Mouse (Mus musculus) left cerebral cortex, postnatal 4 days (tissue): ENCODE data around the gene Rln1. TPM values are rescaled to one million over a fixed set of nuclear protein-coding genes. Genes with fewer than 3 reads are reported as not detected.

ENCODE experiments used
- DNase-seq: peaks from one replicate; pipeline ENCODE4 v3.0.0-alpha.2; 2022
- intact Hi-C: fragments of 180-260 bp; cut with DNase I; formaldehyde crosslinking; loops from one replicate; pipeline ENCODE4 v1.15.1; 2025
- total RNA-seq, 2 experiments: library from RNA; stranded (reverse); gene quantifications; 2 replicates each; pipeline ENCODE4 v1.2.3; 2021

Rln1 gene
- total RNA-seq, 2 experiments from 2014 or later = 3.2 to 4.9 TPM

DNA sequence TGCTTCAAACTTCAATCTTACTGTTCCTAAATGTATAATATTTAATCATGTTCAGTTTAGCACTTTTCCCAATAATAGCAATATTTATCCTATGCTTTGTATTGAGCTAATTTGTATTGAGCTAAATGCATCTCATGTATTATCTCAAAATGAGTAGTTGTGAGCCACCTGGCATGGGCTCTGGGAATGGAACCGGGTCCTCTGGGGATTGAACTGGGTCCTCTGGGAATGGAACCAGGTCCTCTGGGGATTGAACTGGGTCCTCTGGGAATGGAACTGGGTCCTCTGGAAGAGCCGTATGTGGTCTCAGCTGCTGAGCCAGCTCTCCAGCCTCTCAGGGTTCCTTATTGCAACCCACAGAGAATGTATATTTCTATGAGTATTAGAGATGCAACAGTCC lies 32.4 kb downstream of the Rln1 start:
- intact Hi-C loops = no loop called here
- no peak for DNase-seq

DNA sequence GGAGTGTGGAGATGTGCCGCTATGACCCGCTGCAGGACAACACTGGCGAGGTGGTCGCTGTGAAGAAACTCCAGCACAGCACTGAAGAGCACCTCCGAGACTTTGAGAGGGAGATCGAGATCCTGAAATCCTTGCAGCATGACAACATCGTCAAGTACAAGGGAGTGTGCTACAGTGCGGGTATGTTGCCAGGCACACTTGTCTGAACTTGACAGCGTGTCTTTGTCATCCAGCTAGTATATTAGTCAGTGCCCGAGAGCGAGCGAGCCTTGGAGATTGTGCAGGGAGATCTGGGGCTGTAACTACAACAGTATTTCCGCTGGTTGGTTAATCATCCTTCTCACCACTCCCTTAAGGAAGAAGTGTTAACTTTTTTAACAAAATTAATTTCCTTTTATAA lies 33.6 kb downstream of the Rln1 start:
- intact Hi-C loops = no loop called here
- no peak for DNase-seq

DNA sequence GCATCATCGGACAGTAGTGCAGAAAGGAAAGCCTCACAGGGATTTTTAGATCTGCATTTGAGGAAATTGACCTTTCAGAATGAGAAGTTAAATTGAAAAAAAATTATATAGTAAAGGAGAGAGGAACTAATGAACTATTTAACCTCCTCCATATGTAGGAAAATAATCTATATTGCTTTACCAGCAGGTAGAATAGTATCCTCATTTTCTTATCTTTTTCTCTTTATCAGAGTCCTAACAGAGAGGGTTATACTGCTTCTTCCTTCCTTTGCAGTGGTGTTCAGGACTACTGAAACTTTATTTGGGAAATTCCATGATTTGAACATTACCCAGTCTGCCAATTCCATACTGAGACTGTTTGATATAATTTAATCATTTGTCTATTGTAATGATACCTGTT lies 37.1 kb downstream of the Rln1 start:
- DNase-seq = no peak

DNA sequence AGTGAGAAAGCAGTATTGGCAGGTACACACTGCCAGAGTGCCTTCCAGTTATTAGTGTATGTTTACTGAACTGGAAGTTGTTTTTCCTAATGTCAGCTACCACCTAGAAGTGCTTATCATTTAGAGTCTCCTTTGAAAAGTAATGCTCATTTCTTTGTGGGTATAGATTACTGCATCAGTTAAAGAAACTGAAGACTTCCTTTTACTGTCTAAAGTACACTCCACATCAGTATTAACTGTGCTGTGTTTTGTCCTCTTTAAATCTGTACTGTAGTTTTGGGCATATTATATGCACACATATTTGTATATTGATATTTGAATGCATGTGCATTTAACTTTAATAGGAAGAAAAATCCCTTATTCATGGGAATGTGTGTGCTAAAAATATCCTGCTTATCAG lies 38.3 kb downstream of the Rln1 start:
- no peak for DNase-seq
- intact Hi-C loops = no loop called here

More for the DNA sequence above, 37.1 kb downstream of the Rln1 start:
- intact Hi-C loops = no loop called here

DNA sequence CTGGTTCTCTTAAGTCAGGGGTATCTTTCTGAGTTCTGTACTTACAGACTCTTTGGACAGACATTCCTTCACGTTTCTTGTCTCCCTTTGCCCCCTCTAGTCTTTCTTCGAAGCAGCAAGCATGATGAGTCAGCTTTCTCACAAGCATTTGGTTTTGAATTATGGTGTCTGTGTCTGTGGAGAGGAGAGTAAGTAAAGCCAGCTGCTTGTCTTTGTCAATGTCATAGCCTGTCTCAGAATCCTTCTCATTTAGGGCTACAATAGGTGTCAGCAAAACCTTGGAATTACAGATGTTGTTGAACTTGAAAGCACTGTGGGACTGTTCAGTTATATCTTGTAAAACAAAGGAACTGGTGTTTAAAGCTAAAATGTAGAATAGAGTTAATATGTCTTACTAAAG lies 39.7 kb downstream of the Rln1 start:
- intact Hi-C loops = no loop called here
- DNase-seq = no peak

DNA sequence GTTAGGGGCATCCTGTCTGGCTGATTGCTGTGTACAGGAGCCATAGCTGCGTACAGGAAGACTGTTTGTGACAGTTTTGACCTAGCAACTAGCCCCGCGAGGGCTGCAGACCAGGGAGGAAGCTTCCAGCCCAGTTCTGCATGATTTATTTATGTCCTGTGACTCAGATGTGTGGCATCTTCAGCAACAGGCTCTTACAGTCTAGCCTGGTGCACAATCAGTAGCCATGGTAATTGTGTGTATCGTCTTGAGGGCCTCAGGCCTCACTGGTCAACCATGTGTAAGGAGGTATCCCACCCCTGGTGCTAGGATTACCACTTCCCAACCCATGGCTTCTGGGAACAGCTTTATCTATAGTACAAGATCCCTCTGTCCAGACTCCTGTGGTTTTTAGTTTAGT lies 41.9 kb downstream of the Rln1 start:
- DNase-seq = no peak
- intact Hi-C loops = no loop called here

DNA sequence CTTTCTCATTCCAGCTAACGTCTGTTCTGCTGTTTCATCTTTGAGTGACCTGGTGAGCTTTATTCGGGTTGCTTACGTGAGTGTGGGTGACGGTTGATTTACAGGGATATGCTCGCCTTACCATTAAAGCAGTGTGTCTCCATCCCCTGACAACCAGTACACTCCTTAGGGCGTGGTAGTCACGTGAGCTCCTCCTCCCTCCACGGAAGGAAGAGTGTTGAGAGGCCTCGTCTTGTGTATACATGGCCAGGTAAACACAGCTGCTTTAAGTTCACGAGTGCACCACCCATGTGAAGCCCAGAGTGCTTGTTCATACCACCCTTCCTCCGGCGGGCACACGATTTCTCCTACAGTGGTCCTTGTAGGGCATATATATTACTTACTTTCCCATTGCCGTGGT lies 42.9 kb downstream of the Rln1 start:
- no peak for DNase-seq
- intact Hi-C loops = no loop called here

DNA sequence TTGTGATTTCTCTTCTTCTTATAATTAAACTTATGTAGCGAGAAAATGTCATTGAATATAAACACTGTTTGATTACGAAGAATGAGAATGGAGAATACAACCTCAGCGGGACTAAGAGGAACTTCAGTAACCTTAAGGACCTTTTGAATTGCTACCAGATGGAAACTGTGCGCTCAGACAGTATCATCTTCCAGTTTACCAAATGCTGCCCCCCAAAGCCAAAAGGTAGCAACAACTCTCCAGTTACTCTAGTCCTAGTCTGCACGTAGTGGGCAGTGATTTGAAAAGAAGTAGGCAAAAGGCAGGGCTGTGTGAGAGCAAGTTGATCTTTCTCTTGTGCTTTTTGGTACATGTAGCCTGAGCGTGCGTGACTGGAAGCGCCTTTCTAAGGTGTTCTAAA lies 46.6 kb downstream of the Rln1 start:
- DNase-seq = no peak
- intact Hi-C loops = no loop called here

DNA sequence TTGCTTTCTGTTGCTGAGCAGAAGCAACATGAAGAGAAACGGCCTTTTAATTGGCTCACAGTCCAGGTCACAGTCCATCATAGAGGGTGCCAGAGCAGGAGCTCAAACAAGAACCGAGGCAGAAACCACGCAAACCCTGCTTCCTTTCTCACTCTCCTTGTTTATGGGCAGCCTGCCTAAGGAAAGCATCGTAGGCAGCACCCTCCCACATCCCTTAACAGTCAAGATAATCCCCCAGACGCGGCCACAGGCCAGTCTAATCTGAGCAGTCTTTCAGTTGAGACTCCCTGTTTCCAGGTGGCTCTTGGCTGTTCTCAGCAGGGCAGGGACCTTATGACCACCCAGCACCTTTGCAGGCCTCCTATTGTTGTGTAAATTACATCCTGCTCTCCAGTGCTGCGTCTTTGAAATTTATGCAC lies 49.0 kb downstream of the Rln1 start:
- no peak for DNase-seq
- intact Hi-C loops = no loop called here

Other genes with a start within 250 kb of the Rln1 start
- 10 to 100 TPM; 18.1 to 18.3 TPM for gene Rcl1, start 233.3 kb downstream of the Rln1 start, total RNA-seq
- 10 to 100 TPM; 52.9 to 58.9 TPM for gene Jak2, start 82.8 kb downstream of the Rln1 start, total RNA-seq
- not detected for gene Insl6, start 9.3 kb downstream of the Rln1 start, total RNA-seq
- 10 to 100 TPM; 47.4 to 49.6 TPM for gene Plgrkt, start 32.7 kb upstream of the Rln1 start, total RNA-seq
- 1 to 10 TPM; 1.3 to 1.5 TPM for gene Cd274, start 32.8 kb upstream of the Rln1 start, total RNA-seq
- gene Pdcd1lg2, start 76.2 kb upstream of the Rln1 start, total RNA-seq = under 1 TPM in 1 of 2 experiments, not detected in 1; 0.28 TPM
- gene Ric1, start 187.6 kb upstream of the Rln1 start, total RNA-seq = 10 to 100 TPM; 40.8 to 43.6 TPM